Mouse (Mus musculus) thymus, adult 2 months (tissue): ENCODE results near the gene Wdfy3. TPM values are rescaled to one million over a fixed set of nuclear protein-coding genes. Genes with fewer than 3 reads are reported as not detected.

Experiments
- DNase-seq: peaks from one replicate; pipeline ENCODE4 v3.0.0; 2021
- H3K27ac ChIP-seq: fragments of 200-500 bp; 2 replicates; pipeline ENCODE4 v1.5.1; 2012; ENCODE audit warnings: low read length, control low read depth; ENCODE audit not compliant: control insufficient read depth, insufficient read depth
- H3K27me3 ChIP-seq: fragments of 200-500 bp; 2 replicates; pipeline ENCODE4 v1.6.1; 2012; ENCODE audit warnings: mild to moderate bottlenecking, low read length, moderate library complexity, mixed read lengths; ENCODE audit not compliant: control insufficient read depth, insufficient read depth
- H3K36me3 ChIP-seq: fragments of 200-500 bp; 2 replicates; pipeline ENCODE4 v1.6.1; 2012; ENCODE audit warnings: mild to moderate bottlenecking, low read length, moderate library complexity; ENCODE audit not compliant: control insufficient read depth, insufficient read depth
- H3K4me1 ChIP-seq: fragments of 200-500 bp; replicated peaks from 2 replicates; pipeline ENCODE4 v1.6.1; 2012; ENCODE audit warnings: low read length; ENCODE audit not compliant: control insufficient read depth, insufficient read depth
- H3K4me3 ChIP-seq: fragments of 200-500 bp; 2 replicates; pipeline ENCODE4 v1.5.1; 2012; ENCODE audit warnings: mild to moderate bottlenecking, low read length, control low read depth, moderate library complexity; ENCODE audit not compliant: control insufficient read depth, insufficient read depth
- CTCF ChIP-seq: fragments of 200-500 bp; IDR thresholded peaks from 2 replicates; pipeline ENCODE4 v1.5.1; 2012; ENCODE audit warnings: mild to moderate bottlenecking, control low read depth, low read length, moderate library complexity, borderline replicate concordance; ENCODE audit not compliant: control insufficient read depth, poor library complexity, insufficient read depth; ENCODE audit errors: extremely low read depth
- POLR2A ChIP-seq: fragments of 200-500 bp; IDR thresholded peaks from 2 replicates; pipeline ENCODE4 v1.6.1; 2012; ENCODE audit warnings: mild to moderate bottlenecking, low read length, control low read depth, moderate library complexity; ENCODE audit not compliant: control insufficient read depth, poor library complexity, insufficient read depth; ENCODE audit errors: extremely low read depth
- WGBS: fragments of 180-500 bp; shearing (Covaris S2); methylation state at CpG from one replicate; pipeline ENCODE4 v1.1.7; 2018; 5-methylcytosine and 5-hydroxymethylcytosine counted together
- polyA plus RNA-seq: library from polyadenylated mRNA; depleted of rRNA; stranded (reverse); fragments of >200 nt; gene quantifications from 2 replicates; pipeline ENCODE4 v1.2.3, GENCODE M21; 2012

Wdfy3 gene
- polyA plus RNA-seq, 1 experiment, result 6.8 TPM

GRCm38 (mm10) chr5:101855475-101855874 lies 214.2 kb downstream of the Wdfy3 start:
- WGBS, result 93% methylated on average over 16 of the region's 16 CpGs
- TF ChIP-seq CTCF (no peak), POLR2A (no peak)
- H3K36me3 ChIP-seq, result no peaks in the 10 kb centered on the region
- H3K4me3 ChIP-seq, result no peak overlapping the region
- H3K4me1 ChIP-seq, result no peaks in the 10 kb centered on the region
- H3K27ac ChIP-seq, result no peak overlapping the region
- no peaks in the 10 kb centered on the region for H3K27me3 ChIP-seq
- DNase-seq, result no peak

- no peaks in the 10 kb centered on the region for H3K27me3 ChIP-seq
- no peaks in the 10 kb centered on the region for H3K36me3 ChIP-seq
- WGBS, result 91% methylated on average over 7 of the region's 7 CpGs
- no peak for DNase-seq
- TF ChIP-seq POLR2A (no peak), CTCF (no peak)
- H3K4me1 ChIP-seq, result no peaks in the 10 kb centered on the region
- no peak overlapping the region for H3K27ac ChIP-seq
- H3K4me3 ChIP-seq, result no peak overlapping the region
Observed at GRCm38 (mm10) chr5:101854667-101855066, 215.1 kb downstream of the Wdfy3 start.

DNA sequence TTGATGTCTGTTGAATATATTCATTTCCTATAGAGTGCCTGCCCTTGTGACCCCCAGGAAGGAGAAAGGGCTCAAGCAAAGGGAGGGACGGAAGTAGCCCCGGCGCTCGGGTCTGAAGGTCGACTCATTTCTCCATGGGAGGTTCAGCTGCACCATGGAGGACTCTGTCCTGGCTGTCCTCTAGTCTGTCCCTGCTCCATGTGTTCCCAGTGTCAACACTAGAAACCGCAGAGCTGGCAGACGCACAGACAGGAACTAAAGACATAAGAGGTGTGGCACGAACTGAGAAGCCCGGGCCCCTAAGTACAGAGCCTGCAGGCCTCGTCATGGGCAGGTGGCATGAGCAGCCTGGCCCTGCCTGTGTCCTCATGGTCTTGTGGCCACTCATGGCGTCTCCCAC lies 215.6 kb downstream of the Wdfy3 start:
- Histone ChIP-seq H3K36me3 (no peaks in the 10 kb centered on the region), H3K27me3 (no peaks in the 10 kb centered on the region), H3K4me1 (no peaks in the 10 kb centered on the region), H3K4me3 (no peak overlapping the region), H3K27ac (no peak overlapping the region)
- 96% methylated on average over 11 of the region's 11 CpGs for WGBS
- DNase-seq, result no peak
- TF ChIP-seq POLR2A, result no peak
- no peak for TF ChIP-seq CTCF

DNA sequence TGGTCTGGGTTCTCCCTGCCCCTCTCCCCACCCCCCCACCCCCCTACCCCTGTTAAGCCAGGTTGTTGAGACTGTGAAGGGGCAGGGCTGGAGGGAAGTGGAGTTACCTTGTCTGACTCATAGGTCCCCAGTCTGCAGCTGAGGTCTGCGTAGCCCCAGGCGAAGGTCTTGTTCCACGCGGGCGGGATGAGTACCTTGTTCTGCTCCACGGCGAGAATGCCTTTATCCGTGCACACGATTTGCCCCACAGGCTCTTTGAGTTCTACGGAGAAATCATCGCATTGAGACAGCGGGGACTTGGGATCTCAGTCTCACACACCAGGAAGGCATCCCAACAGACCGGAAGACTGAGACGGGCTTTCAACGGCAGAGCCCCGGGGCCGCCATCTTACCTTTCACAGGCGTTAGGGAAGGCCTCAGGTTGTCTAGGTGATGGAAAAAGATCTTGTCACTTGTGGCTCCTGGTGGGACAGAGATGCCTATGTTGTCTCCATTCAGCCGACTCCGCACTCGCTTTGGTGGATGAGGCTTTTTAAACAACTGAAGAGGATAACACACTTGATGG lies 217.5 kb downstream of the Wdfy3 start:
- no peak for DNase-seq
- no peaks in the 10 kb centered on the region for H3K27me3 ChIP-seq
- H3K27ac ChIP-seq, result no peak overlapping the region
- H3K4me1 ChIP-seq, result no peaks in the 10 kb centered on the region
- WGBS, result 97% methylated on average over 21 of the region's 21 CpGs
- H3K4me3 ChIP-seq, result no peak overlapping the region
- no peaks in the 10 kb centered on the region for H3K36me3 ChIP-seq
- TF ChIP-seq POLR2A (no peak), CTCF (no peak)

- Histone ChIP-seq H3K4me1 (no peaks in the 10 kb centered on the region), H3K27me3 (no peaks in the 10 kb centered on the region), H3K27ac (no peak overlapping the region), H3K4me3 (no peak overlapping the region), H3K36me3 (no peaks in the 10 kb centered on the region)
- no peak for DNase-seq
- WGBS, result 97% methylated on average over 7 of the region's 7 CpGs
- TF ChIP-seq CTCF (no peak), POLR2A (no peak)
Observed at GRCm38 (mm10) chr5:101851133-101851532, 218.6 kb downstream of the Wdfy3 start.

DNA sequence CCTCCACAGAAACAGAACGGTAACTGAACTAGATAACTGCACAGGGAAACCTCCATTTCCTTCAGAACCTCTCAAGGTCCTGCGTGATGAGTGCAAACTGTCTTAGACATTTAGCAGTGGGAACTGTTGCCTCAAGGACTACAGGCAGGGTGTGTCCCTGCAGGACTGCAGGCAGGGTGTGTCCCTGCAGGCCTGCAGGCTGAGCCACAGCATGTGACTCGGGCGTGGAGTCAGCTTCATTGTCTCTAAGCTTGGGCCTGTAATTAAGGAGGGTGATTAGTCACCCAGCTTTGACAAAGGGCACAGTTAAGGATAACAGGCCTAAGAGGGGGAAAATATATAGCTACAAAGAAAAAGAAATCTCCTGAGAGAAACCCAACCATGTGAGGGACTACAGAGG lies 222.0 kb downstream of the Wdfy3 start:
- WGBS, result 93% methylated on average over 4 of the region's 4 CpGs
- Histone ChIP-seq H3K27me3 (no peaks in the 10 kb centered on the region), H3K36me3 (no peaks in the 10 kb centered on the region), H3K27ac (no peak overlapping the region), H3K4me1 (no peaks in the 10 kb centered on the region), H3K4me3 (no peak overlapping the region)
- TF ChIP-seq POLR2A (no peak), CTCF (no peak)
- no peak for DNase-seq

GRCm38 (mm10) chr5:101847323-101847722 lies 222.4 kb downstream of the Wdfy3 start:
- 96% methylated on average over 7 of the region's 7 CpGs for WGBS
- no peaks in the 10 kb centered on the region for H3K27me3 ChIP-seq
- no peak overlapping the region for H3K4me3 ChIP-seq
- DNase-seq, result no peak
- no peaks in the 10 kb centered on the region for H3K4me1 ChIP-seq
- no peak overlapping the region for H3K27ac ChIP-seq
- TF ChIP-seq POLR2A (no peak), CTCF (no peak)
- no peaks in the 10 kb centered on the region for H3K36me3 ChIP-seq
